Mouse (Mus musculus): Measurements from ENCODE around the gene Rbms3.

DNA sequence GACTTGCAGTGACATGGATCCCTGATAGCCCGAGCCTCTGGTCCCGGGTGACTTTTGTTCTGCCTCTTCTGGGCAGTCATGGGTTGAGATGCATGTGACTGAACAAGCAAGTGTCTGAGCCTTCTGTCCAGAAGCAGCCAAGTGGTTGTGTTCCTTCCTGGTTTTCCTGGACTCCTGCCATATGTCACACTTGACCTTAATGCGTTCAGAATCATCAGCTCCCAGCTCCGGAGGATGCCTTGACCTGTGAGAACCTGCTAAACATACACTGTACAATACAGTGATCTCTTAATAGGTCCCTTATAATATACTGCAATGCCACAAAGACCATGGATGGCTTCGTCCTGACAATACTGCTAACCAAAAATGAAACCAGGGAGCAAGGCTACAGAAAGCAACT, 798.3 kb downstream of the Rbms3 start:
- TF ChIP-seq POLR2A (IDR thresholded peaks at IDR 0.05; ENCODE audit: low read depth, low read length) (no peak), CTCF (conservative IDR thresholded peaks at IDR 0.05; ENCODE audit: insufficient read depth, insufficient read length, low read depth, low read length) (no peak)
